Mouse (Mus musculus): ENCODE data around the gene Crk. TPM values are rescaled to one million over a fixed set of nuclear protein-coding genes. Genes with fewer than 3 reads are reported as not detected.

Gene Crk
- polyA plus RNA-seq (2014; fragmentation: Nextera tagmentation; extraction: Ambion mirVana): 70.4 and 71.1 TPM in 2 replicates

DNA sequence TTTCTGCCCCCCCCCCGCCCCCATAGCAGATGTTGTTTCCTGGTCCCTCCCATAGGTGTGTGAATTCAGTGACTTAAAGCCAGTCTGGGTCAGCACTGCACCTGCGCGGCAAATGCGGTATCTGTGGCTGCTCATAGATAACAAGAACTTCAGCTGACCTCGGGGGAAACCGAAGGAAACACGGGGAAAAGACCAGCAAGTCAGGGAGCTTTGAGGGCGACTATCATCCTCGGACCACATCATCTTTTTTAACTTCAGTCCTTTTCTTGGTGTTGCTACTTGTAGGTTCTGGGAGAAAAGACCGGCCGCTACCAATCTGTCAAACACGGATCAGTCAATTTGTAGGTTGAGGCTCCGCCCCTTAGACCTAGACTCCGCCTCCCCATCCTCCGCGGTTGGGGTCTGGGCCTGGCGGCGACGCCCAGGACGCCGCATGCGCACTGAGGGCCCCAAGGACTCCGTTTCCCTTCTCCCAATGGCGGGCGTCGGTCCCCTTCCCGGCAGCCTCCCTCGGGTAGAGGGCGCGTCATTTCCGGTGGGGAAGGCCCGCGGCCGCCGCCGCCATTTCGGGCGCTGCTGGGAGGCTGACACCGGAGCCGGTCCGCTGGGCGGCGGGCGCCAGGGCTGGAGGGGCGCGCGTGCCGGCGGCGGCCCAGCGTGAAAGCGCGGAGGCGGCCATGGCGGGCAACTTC, at the start of gene Crk:
Crk (plus strand) TSS at position 513 of the 692 bp plus-strand sequence.
- peak within 1 kb of the TSS; percentile 95 for H3K27ac ChIP-seq (ENCODE audit: low read depth, low read length)
- peak within 1 kb of the TSS; percentile 93 for H3K4me2 ChIP-seq
- H3K27me3 ChIP-seq (replicated peaks; ENCODE audit: control insufficient read depth, insufficient read depth, low read length): no peaks in the 10 kb centered on the region
- H3K4me1 ChIP-seq (replicated peaks; ENCODE audit: control insufficient read depth, insufficient read depth, low read length): peaks cover 11% of the 10 kb centered on the region
- no peaks in the 10 kb centered on the region for H3K9me3 ChIP-seq (ENCODE audit: control insufficient read depth, low read length)
- DNase-seq (ENCODE audit: low spot score): peak; percentile 96
- H3K9ac ChIP-seq (ENCODE audit: low read depth, low read length): peak within 1 kb of the TSS; percentile 98
- peak within 1 kb of the TSS; percentile 99 for H3K4me3 ChIP-seq (ENCODE audit: low read depth, low read length)
- peaks cover 5% of the 10 kb centered on the region; the same call in 1 of the 2 replicates for H3K36me3 ChIP-seq (ENCODE audit: control insufficient read depth, insufficient read depth, low read length)
- ATAC-seq (replicated peaks; ENCODE audit: low FRiP score): peak; percentile 97
- under 1% methylated on average over 55 of the region's 55 CpGs for WGBS

DNA sequence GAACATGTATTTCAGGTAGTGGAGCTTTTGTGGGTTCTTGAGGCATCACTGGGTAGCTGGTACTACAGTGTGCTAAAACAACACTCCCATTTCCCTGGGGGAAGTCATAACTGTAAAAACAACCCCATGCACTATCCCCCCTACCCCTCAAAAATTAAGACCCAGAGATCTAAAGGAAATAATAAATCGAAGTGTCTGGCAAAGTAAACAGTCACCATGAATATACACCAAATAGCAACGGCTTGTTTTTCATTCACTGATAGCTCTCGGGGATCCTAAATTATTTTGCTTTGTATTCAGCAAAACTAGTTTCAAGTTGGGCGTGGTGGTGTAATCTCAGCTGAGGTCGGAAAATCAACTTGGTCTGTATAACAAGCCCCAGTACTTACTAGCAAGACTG, 49.0 kb upstream of the Crk start:
- no peak for ATAC-seq (replicated peaks; ENCODE audit: low FRiP score)
- Histone ChIP-seq H3K9me3 (ENCODE audit: control insufficient read depth, low read length) (no peaks in the 10 kb centered on the region), H3K4me3 (ENCODE audit: low read depth, low read length) (peak overlapping the region; percentile 89), H3K4me1 (replicated peaks; ENCODE audit: control insufficient read depth, insufficient read depth, low read length) (peaks cover 16% of the 10 kb centered on the region), H3K9ac (ENCODE audit: low read depth, low read length) (peak overlapping the region; percentile 85), H3K27me3 (replicated peaks; ENCODE audit: control insufficient read depth, insufficient read depth, low read length) (no peaks in the 10 kb centered on the region), H3K27ac (ENCODE audit: low read depth, low read length) (peak overlapping the region; percentile 74), H3K4me2 (peak overlapping the region; percentile 94), H3K36me3 (ENCODE audit: control insufficient read depth, insufficient read depth, low read length) (peaks cover 20% of the 10 kb centered on the region)
- 11% methylated on average over 5 of the region's 5 CpGs for WGBS
- no peak for DNase-seq (ENCODE audit: low spot score)

DNA sequence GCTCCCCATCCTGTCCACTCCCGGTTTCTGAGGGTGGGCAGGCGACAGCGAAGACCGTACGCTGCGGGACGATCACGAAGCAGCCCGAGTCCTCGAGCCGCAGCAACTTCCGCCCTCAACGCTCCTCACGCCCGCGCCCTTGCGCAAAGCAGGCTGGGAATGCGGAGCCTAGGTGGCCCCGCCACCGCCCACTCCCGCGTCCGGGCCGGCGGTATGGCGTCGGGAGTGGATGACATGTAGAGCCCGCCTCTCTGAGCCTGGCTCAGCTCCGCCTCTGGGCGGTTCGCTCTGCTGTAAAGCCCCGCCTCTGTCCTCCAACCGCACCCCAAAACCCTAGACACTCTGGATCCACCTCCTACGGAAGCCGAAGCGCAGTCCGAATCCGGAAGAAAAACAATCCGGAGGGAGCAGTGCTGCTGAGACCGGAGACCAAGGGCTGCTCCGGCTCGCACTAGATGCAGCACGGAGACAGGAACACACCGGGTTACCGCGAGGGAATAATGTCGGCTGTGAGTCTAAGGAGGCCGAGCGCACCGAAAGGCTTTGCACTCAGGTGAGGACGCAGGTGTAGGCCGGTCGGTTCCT, 48.3 kb upstream of the Crk start, which contains the start of gene Inpp5k:
Inpp5k (plus strand) TSS at position 344 of the 585 bp plus-strand sequence.
- WGBS: under 1% methylated on average over 53 of the region's 53 CpGs
- H3K4me3 ChIP-seq (ENCODE audit: low read depth, low read length): peak within 1 kb of the TSS; percentile 89
- ATAC-seq (replicated peaks; ENCODE audit: low FRiP score) (peak; percentile 99), DNase-seq (ENCODE audit: low spot score) (peak; percentile 91)
- peak within 1 kb of the TSS; percentile 74 for H3K27ac ChIP-seq (ENCODE audit: low read depth, low read length)
- H3K9me3 ChIP-seq (ENCODE audit: control insufficient read depth, low read length): no peaks in the 10 kb centered on the region
- no peaks in the 10 kb centered on the region for H3K27me3 ChIP-seq (replicated peaks; ENCODE audit: control insufficient read depth, insufficient read depth, low read length)
- H3K4me2 ChIP-seq: peak within 1 kb of the TSS; percentile 94
- peak within 1 kb of the TSS; percentile 85 for H3K9ac ChIP-seq (ENCODE audit: low read depth, low read length)
- H3K4me1 ChIP-seq (replicated peaks; ENCODE audit: control insufficient read depth, insufficient read depth, low read length): peaks cover 16% of the 10 kb centered on the region
- H3K36me3 ChIP-seq (ENCODE audit: control insufficient read depth, insufficient read depth, low read length): peaks cover 17% of the 10 kb centered on the region

DNA sequence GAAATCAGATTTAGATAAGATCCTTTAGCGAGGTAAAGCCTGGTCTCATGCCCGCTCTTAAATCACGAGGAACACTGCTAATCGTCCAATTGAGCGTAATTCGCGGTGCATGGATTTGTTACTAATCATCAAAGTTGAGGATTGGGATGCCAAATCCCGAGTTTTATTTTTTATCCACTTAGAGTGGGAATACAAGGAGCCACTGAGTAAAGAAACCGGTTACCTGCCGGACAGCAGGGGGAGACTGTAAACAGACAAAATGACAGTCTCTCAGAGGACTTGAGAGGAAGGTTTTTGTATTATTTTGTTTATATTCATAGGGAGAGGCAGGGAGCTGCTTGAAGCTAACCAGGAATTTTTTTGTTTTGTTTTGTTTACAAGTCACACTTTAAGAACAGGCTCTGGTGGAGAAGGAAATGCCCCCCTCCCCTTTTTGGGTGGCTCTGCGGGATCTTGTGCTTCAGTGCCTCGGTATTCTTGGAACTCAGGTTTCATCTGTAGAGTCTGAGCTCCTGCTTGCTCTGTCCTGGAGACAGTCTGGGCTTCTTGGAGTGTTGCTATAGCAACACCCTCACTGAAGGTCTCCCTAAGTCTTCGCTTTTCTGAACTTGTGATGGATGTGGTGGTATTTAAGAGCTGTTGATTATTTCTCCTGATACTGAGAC, 47.4 kb upstream of the Crk start:
- DNase-seq (ENCODE audit: low spot score) (no peak), ATAC-seq (replicated peaks; ENCODE audit: low FRiP score) (no peak)
- Histone ChIP-seq H3K4me1 (replicated peaks; ENCODE audit: control insufficient read depth, insufficient read depth, low read length) (peaks cover 16% of the 10 kb centered on the region), H3K4me2 (peak overlapping the region; percentile 94), H3K36me3 (ENCODE audit: control insufficient read depth, insufficient read depth, low read length) (peaks cover 10% of the 10 kb centered on the region), H3K9me3 (ENCODE audit: control insufficient read depth, low read length) (no peaks in the 10 kb centered on the region), H3K27me3 (replicated peaks; ENCODE audit: control insufficient read depth, insufficient read depth, low read length) (no peaks in the 10 kb centered on the region), H3K4me3 (ENCODE audit: low read depth, low read length) (peak overlapping the region; percentile 89), H3K27ac (ENCODE audit: low read depth, low read length) (peak overlapping the region; percentile 19; the same call in 1 of the 2 replicates), H3K9ac (ENCODE audit: low read depth, low read length) (peak overlapping the region; percentile 74)
- 17% methylated on average over 13 of the region's 13 CpGs for WGBS

DNA sequence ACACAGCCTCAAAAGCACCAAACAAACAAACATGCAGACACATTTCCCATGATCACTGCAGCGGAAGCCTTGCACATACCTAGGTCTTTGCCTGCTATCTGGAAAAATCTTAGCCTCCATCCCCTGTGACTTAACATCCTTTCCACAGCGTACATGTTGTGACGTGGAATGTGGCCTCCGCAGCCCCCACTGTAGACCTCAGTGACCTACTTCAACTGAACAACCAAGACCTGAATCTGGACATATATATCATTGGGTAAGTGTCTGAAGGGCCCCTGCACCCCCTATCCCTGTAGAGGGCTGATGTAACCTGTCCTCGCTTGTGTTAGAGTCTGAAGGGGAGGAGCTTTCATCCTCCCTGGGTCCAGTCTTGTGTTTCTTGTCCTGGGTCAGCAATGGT, 46.1 kb upstream of the Crk start:
- Histone ChIP-seq H3K4me2 (no peak overlapping the region), H3K4me1 (replicated peaks; ENCODE audit: control insufficient read depth, insufficient read depth, low read length) (peaks cover 22% of the 10 kb centered on the region), H3K4me3 (ENCODE audit: low read depth, low read length) (no peak overlapping the region), H3K9ac (ENCODE audit: low read depth, low read length) (no peak overlapping the region), H3K36me3 (ENCODE audit: control insufficient read depth, insufficient read depth, low read length) (peaks cover 2% of the 10 kb centered on the region; the same call in 1 of the 2 replicates), H3K9me3 (ENCODE audit: control insufficient read depth, low read length) (no peaks in the 10 kb centered on the region), H3K27ac (ENCODE audit: low read depth, low read length) (no peak overlapping the region), H3K27me3 (replicated peaks; ENCODE audit: control insufficient read depth, insufficient read depth, low read length) (no peaks in the 10 kb centered on the region)
- 89% methylated on average over 5 of the region's 5 CpGs for WGBS
- no peak for DNase-seq (ENCODE audit: low spot score)
- no peak for ATAC-seq (replicated peaks; ENCODE audit: low FRiP score)

DNA sequence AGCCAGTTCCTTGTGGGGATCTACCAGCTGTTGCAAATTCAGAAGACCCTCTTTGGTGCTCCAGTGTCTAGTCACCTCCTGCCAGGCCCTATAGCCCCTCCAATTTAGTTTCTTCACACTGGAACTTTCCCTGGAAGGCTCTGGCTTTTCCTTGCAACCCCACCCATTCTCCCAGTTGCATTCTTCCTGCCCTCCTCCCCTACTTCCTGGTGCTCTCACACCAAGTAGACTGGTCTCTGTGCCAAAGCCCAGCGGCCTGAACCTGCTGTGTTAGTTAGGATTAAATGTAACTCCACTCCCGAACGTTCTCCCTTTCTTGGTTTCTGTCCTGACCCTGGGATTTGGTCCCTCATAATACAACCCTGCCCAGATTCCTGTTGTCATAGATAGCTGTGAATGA, 44.3 kb upstream of the Crk start:
- Histone ChIP-seq H3K4me3 (ENCODE audit: low read depth, low read length) (no peak overlapping the region), H3K9ac (ENCODE audit: low read depth, low read length) (no peak overlapping the region), H3K36me3 (ENCODE audit: control insufficient read depth, insufficient read depth, low read length) (no peaks in the 10 kb centered on the region), H3K9me3 (ENCODE audit: control insufficient read depth, low read length) (no peaks in the 10 kb centered on the region), H3K4me1 (replicated peaks; ENCODE audit: control insufficient read depth, insufficient read depth, low read length) (peaks cover 19% of the 10 kb centered on the region), H3K4me2 (no peak overlapping the region), H3K27me3 (replicated peaks; ENCODE audit: control insufficient read depth, insufficient read depth, low read length) (no peaks in the 10 kb centered on the region), H3K27ac (ENCODE audit: low read depth, low read length) (no peak overlapping the region)
- WGBS: 71% methylated on average over 3 of the region's 3 CpGs
- ATAC-seq (replicated peaks; ENCODE audit: low FRiP score) (no peak), DNase-seq (ENCODE audit: low spot score) (no peak)

DNA sequence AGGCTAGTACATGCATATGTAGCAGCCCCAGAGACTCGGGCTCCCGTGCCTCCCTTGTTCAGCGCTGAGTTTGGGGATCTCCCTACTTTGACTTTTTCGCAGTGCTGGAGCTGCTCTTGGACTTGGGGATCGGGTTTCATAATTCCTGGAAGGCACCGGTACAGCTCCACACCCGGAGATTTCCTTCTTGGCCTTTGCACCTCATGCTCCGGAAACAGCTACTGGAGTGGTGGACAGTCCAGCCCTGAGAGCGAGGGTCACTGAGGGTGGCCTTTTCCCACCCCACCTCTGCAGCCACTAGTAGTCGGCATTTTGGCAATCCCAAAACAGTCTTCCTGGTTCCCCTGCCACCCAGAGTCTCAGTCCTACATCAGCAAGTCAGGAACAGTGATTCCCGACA, 43.7 kb upstream of the Crk start:
- H3K9ac ChIP-seq (ENCODE audit: low read depth, low read length): no peak overlapping the region
- no peak overlapping the region for H3K4me2 ChIP-seq
- WGBS: 70% methylated on average over 11 of the region's 11 CpGs
- no peak for DNase-seq (ENCODE audit: low spot score)
- H3K27ac ChIP-seq (ENCODE audit: low read depth, low read length): no peak overlapping the region
- peaks cover 19% of the 10 kb centered on the region for H3K4me1 ChIP-seq (replicated peaks; ENCODE audit: control insufficient read depth, insufficient read depth, low read length)
- no peaks in the 10 kb centered on the region for H3K36me3 ChIP-seq (ENCODE audit: control insufficient read depth, insufficient read depth, low read length)
- no peak for ATAC-seq (replicated peaks; ENCODE audit: low FRiP score)
- H3K27me3 ChIP-seq (replicated peaks; ENCODE audit: control insufficient read depth, insufficient read depth, low read length): no peaks in the 10 kb centered on the region
- H3K4me3 ChIP-seq (ENCODE audit: low read depth, low read length): no peak overlapping the region
- no peaks in the 10 kb centered on the region for H3K9me3 ChIP-seq (ENCODE audit: control insufficient read depth, low read length)

DNA sequence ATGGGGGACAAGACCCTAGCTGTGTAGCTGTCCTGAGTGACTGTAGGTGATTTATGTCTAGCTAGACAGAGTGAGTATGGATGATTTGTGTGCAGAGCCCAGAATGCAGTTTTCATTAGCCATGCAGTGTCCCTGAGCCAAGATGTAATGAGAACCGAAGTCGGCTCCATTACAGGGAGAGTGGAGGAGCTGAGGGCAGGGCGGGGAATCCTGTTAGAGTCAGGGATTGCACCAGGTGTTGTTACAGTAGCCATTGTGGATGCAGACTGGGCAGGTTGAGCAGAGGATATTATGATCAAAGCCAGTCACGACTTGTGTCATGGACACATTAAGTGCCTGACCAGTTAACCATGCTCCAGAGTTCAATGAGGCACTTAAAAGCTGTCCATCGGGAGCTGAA, 35.7 kb upstream of the Crk start:
- Histone ChIP-seq H3K36me3 (ENCODE audit: control insufficient read depth, insufficient read depth, low read length) (no peaks in the 10 kb centered on the region), H3K4me1 (replicated peaks; ENCODE audit: control insufficient read depth, insufficient read depth, low read length) (no peaks in the 10 kb centered on the region), H3K4me2 (no peak overlapping the region), H3K4me3 (ENCODE audit: low read depth, low read length) (no peak overlapping the region), H3K9ac (ENCODE audit: low read depth, low read length) (no peak overlapping the region), H3K27ac (ENCODE audit: low read depth, low read length) (no peak overlapping the region), H3K9me3 (ENCODE audit: control insufficient read depth, low read length) (no peaks in the 10 kb centered on the region), H3K27me3 (replicated peaks; ENCODE audit: control insufficient read depth, insufficient read depth, low read length) (no peaks in the 10 kb centered on the region)
- 84% methylated on average over 5 of the region's 5 CpGs for WGBS
- no peak for DNase-seq (ENCODE audit: low spot score)
- no peak for ATAC-seq (replicated peaks; ENCODE audit: low FRiP score)
